In genomic region chr14:120355742-120356440, GRCm38 (mm10) we compare ENCODE assay signal across 8 mouse cellular contexts.
DNase-seq lines count a peak whose midpoint lies in the region; ATAC-seq lines count a peak whose summit lies in the region.

No protein-coding gene starts in this region.

- H3K9me3 ChIP-seq in liver, embryonic 15.5 days (replicated peaks), result no peaks in the 10 kb centered on the region

- 0 out of 2 replicates have a peak overlapping the region, but pooled peaks have one; percentile 23 for H3K4me2 ChIP-seq in liver, embryonic 15.5 days

- 69% methylated on average over 10 of the region's 10 CpGs for WGBS in liver, embryonic 15.5 days (ENCODE audit: insufficient replicate concordance)

- ATAC-seq in liver, embryonic 15.5 days (ENCODE audit: insufficient read depth), result no peak
- no peak for ATAC-seq in CD4-positive, CD25-positive, alpha-beta regulatory T cell, adult 4 months
- ATAC-seq in activated CD4-positive, CD25-positive, alpha-beta regulatory T cell, adult 4 months, result no peak

- no peak overlapping the region for H3K9ac ChIP-seq in liver, embryonic 15.5 days

- H3K36me3 ChIP-seq in liver, embryonic 15.5 days (replicated peaks), result no peaks in the 10 kb centered on the region

- H3K27me3 ChIP-seq in liver, embryonic 15.5 days, result no peaks in the 10 kb centered on the region

- H3K4me3 ChIP-seq in brown adipose tissue, adult 24 weeks (ENCODE audit: insufficient read depth, low read depth, low read length), result no peak overlapping the region
- H3K4me3 ChIP-seq in liver, embryonic 15.5 days (replicated peaks), result no peak overlapping the region

- DNase-seq in cerebellum, adult 18-20 months, result peak; percentile 42 to 48
- no peak for DNase-seq in cerebellum, adult 11 months
- peak; percentile 62 for DNase-seq in heart, postnatal 4 days
- DNase-seq in B cell, adult 2 months, result no peak

- peaks cover 44% of the 10 kb centered on the region for H3K4me1 ChIP-seq in brown adipose tissue, adult 24 weeks (ENCODE audit: control insufficient read depth, insufficient read depth, insufficient read length, low read length)
- peaks cover 16% of the 10 kb centered on the region for H3K4me1 ChIP-seq in liver, embryonic 15.5 days (replicated peaks)

- H3K27ac ChIP-seq in brown adipose tissue, adult 24 weeks (replicated peaks; ENCODE audit: low read depth, low read length), result peak overlapping the region; percentile 86
- H3K27ac ChIP-seq in liver, embryonic 15.5 days (replicated peaks), result 0 out of 2 replicates have a peak overlapping the region, but pooled peaks have one; percentile 41

Comparison
In these comparisons a context has a peak if more than half of its experiments do, and no peak if none do; other contexts are left out.
1. DNase-seq: peak in cerebellum, adult 18-20 months (2 of 2) and heart, postnatal 4 days (single experiment); none in cerebellum, adult 11 months (single experiment) and B cell, adult 2 months (0 of 2).